Mouse (Mus musculus) cerebellum, adult 11-12 months (tissue): Measurements from ENCODE around the gene Slc25a11.

Experiments used
- DNase-seq: peaks from one replicate; pipeline ENCODE4 v3.0.0; 2022

Gene Slc25a11

GRCm38 (mm10) chr11:70650322-70651175, 3.3 kb upstream of the Slc25a11 start:
- no peak for DNase-seq

- DNase-seq, result no peak
Measured at GRCm38 (mm10) chr11:70649185-70649734, 2.0 kb upstream of the Slc25a11 start.

GRCm38 (mm10) chr11:70648512-70648911, 1.2 kb upstream of the Slc25a11 start:
- DNase-seq, result no peak

DNA sequence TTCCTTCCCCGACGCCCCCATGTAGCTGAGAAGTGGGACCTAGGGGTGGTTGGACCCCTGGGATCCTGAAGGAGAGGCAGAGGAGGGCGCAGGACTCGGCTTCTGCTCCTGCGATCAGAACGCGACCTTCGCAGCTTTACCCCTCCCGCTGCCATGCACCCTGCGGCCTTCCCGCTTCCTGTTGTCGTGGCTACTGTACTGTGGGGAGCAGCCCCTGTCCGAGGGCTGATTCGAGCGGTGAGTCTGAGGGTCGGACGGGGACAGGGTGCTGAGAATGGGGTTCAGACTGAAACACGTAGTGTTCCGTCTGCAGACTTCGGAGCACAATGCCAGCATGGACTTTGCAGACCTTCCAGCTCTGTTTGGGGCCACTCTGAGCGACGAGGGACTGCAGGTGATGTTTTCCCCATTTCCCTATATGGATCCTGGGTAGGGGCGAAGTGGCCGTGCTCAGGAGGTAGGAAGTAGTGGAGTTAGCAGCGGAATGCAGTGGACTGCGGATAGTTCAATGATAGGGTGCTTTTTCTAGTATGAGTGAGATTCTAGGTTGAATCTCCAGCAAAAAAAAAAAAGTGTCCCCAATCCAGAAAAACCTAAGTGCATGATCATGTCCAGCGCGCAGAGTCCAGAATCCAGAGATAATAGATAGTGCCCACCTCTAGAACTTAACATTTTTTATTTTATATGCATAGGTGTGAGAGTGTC, 589 bp upstream of the Slc25a11 start:
- DNase-seq, result peak; percentile 66

- peak; percentile 76 for DNase-seq
Measured at GRCm38 (mm10) chr11:70646259-70646555, 1.1 kb downstream of the Slc25a11 start.

GRCm38 (mm10) chr11:70645461-70646258, 1.6 kb downstream of the Slc25a11 start:
- peak; percentile 61 for DNase-seq

GRCm38 (mm10) chr11:70644564-70645103, 2.6 kb downstream of the Slc25a11 start:
- DNase-seq, result peak; percentile 60

GRCm38 (mm10) chr11:70643051-70643450, 4.2 kb downstream of the Slc25a11 start:
- no peak for DNase-seq

- no peak for DNase-seq
Measured at GRCm38 (mm10) chr11:70641241-70641640, 6.0 kb downstream of the Slc25a11 start.

DNA sequence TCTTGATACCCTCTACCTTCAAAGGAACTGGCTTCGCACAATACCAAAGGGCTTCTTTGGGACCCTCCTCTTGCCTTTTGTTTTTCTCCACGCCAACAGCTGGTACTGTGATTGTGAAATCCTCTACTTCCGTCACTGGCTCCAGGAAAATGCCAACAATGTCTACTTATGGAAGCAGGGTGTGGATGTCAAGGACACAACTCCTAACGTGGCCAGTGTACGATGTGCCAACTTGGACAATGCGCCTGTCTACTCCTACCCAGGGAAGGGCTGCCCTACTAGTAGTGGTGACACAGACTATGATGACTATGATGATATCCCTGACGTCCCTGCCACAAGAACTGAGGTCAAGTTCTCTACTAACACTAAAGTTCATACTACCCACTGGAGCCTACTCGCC, 7.3 kb downstream of the Slc25a11 start:
- no peak for DNase-seq

- DNase-seq, result no peak
Measured at GRCm38 (mm10) chr11:70638714-70639278, 8.5 kb downstream of the Slc25a11 start, which contains the start of gene Gp1ba. Gene Gp1ba (plus strand): TSS chr11:70639122.

- DNase-seq, result no peak
Measured at GRCm38 (mm10) chr11:70638293-70638692, 9.0 kb downstream of the Slc25a11 start.

DNA sequence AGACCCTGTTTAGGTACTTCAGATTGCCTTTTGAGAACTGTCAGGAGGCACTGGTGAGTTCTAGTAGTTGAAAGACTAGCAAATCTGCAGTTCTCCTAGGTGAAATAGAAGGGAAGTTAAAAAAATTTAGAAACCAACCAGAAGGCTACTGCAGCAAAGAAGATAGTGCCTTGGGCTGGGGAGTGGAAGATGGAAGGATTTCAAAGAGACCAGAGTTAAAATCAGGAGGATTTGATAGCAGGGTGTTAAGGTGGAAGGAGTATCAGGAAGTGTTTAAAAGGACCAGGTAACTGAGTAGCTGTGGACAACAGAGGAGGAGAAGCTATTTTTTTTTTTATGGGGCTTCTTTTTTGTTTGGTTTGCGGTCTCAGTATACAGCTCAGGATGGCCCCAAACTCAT, 9.5 kb downstream of the Slc25a11 start:
- DNase-seq, result no peak

DNA sequence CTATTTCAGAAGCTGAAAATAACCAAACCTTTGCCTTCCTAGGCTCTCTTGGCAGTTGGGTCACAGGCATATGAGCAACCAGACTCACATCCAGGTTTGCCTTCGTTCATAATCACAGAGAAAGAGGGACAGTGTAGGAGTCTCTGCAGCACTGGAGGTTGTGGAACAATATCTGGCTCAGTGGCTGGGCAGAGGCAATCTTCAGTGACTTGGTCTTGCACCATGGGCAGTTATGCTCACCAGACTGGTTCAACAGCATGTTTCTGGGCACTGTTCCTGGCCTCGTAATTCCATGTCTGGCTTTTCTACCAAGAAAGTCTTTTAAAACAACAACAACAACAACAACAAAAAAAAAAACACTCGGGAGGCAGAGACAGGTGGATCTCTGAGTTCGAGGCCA, 11.7 kb downstream of the Slc25a11 start:
- DNase-seq, result no peak

GRCm38 (mm10) chr11:70630129-70630528, 17.1 kb downstream of the Slc25a11 start:
- DNase-seq, result no peak

- DNase-seq, result no peak
Measured at GRCm38 (mm10) chr11:70629557-70629956, 17.7 kb downstream of the Slc25a11 start.

GRCm38 (mm10) chr11:70628431-70628830, 18.8 kb downstream of the Slc25a11 start:
- no peak for DNase-seq

DNA sequence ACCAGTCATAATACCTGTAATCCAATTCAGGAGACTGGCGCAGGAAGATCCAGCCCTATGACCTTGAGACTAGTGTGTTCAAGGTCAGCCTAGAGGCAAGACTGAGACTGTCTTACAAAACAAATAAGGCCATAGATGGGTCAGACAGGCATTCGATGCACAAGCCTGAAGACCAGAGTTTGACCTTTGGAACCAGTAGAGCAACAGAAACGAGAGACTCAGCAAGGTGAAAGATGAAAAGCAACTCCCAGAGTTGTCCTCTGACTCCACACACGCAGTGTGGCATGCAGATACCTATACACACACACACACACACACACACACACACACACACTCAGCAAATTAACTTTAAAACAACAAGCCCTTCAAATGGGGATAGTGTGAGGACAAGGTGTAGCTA, 20.4 kb downstream of the Slc25a11 start:
- no peak for DNase-seq

DNA sequence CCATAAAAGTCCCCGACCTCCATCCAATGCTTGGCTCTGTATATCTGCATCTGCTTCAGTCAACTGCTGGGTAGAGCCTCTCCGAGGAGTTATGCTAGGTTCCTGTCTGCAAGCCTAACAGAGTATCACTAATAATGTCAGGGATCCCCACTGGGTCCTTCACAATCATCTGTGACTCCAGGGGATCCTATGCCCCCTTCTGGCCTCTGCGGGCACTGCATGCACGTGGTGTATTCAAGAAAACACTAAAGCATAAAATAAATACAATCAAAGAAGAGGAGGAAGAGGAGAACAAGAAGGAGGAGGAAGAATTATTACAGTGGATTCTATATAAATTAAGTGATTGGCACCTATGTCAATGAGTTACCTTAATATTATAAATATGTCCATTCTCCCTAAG, 21.8 kb downstream of the Slc25a11 start:
- DNase-seq, result no peak

GRCm38 (mm10) chr11:70623053-70623742, 24.1 kb downstream of the Slc25a11 start:
- DNase-seq, result no peak

DNA sequence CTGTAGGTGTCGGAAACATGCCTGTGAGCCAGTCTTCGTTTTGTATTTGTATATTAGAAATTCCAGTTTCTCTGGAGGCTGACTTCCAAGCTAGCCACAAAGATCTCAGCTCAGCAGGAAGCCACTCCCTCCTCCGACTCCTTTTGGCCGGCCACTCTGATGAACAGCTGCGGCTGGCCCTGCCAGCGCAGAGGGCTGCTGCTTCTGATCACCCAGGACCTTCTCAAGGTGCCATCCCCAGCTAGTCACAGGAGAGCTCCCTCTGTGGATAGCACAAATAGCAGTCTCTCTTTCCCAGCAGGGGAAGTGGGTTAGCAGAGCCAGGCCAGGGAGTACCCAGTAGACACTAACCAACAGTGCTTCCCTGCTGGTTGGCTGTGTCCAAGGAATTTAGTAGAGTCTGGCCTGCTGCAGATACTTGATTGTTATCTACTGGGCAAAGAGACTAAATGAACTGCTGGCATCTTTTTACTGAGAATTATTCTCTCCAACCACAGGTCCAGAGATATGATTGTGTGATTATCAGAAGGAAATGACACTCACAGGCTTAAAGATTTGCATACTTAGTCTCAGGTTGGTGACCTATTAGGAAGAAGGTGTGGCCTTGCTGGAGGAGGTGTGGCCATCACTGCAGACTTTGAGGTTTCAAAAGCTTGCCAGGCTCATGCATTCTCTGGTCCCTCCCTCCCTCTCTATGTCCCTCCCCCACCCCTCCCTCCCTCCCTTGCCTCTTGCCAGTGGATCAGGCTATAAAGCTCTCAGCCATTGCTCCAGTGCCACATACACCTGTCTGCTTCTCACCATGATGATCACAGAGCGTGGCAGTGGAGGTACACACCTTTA, 25.1 kb downstream of the Slc25a11 start:
- DNase-seq, result no peak
